Mouse (Mus musculus): ENCODE results near the gene Sectm1a. TPM values are rescaled to one million over a fixed set of nuclear protein-coding genes. Genes with fewer than 3 reads are reported as not detected.
"Not testable (repeated sequence)": the region's sequence is repeated elsewhere in the genome, so short reads cannot be mapped to it uniquely, and the experiment has no call there.

Gene Sectm1a
- polyA plus RNA-seq, 1 experiment from 2014 or later = 0.30 TPM

- H3K36me3 ChIP-seq (ENCODE audit: insufficient read depth) = no peaks in the 10 kb centered on the region
- H3K4me2 ChIP-seq = no peak overlapping the region
- no peak for DNase-seq
- 49% methylated on average over 1 of the region's 1 CpGs for WGBS
- no peak overlapping the region for H3K9ac ChIP-seq
- TF ChIP-seq CTCF (IDR thresholded peaks at IDR 0.05; ENCODE audit: low read depth) = no peak
- H3K27ac ChIP-seq (ENCODE audit: low read depth) = no peak overlapping the region
- no peaks in the 10 kb centered on the region for H3K9me3 ChIP-seq (ENCODE audit: low read depth, low read length)
- ATAC-seq (ENCODE audit: insufficient read depth) = no peak
- H3K4me3 ChIP-seq (ENCODE audit: low read depth, low read length) = no peak overlapping the region
- no peaks in the 10 kb centered on the region for H3K4me1 ChIP-seq (ENCODE audit: insufficient read depth)
- H3K27me3 ChIP-seq (ENCODE audit: insufficient read depth, low read length) = no peaks in the 10 kb centered on the region
These were observed 31.2 kb downstream of the Sectm1a start for GRCm38 (mm10) chr11:121049840-121050239.

- ATAC-seq (ENCODE audit: insufficient read depth) (no peak), DNase-seq (peak; percentile 76)
- Histone ChIP-seq H3K4me1 (ENCODE audit: insufficient read depth) (no peaks in the 10 kb centered on the region), H3K27me3 (ENCODE audit: insufficient read depth, low read length) (no peaks in the 10 kb centered on the region), H3K9me3 (ENCODE audit: low read depth, low read length) (no peaks in the 10 kb centered on the region), H3K27ac (ENCODE audit: low read depth) (no peak overlapping the region), H3K36me3 (ENCODE audit: insufficient read depth) (no peaks in the 10 kb centered on the region), H3K4me3 (ENCODE audit: low read depth, low read length) (no peak overlapping the region), H3K4me2 (no peak overlapping the region), H3K9ac (no peak overlapping the region)
- peak; percentile 68 for TF ChIP-seq CTCF (IDR thresholded peaks at IDR 0.05; ENCODE audit: low read depth)
- 57% methylated on average over 2 of the region's 2 CpGs for WGBS
These were observed 33.1 kb downstream of the Sectm1a start for GRCm38 (mm10) chr11:121047826-121048399.

- H3K27ac ChIP-seq (ENCODE audit: low read depth) = no peak overlapping the region
- WGBS = 71% methylated on average over 1 of the region's 1 CpGs
These were observed 35.7 kb downstream of the Sectm1a start for GRCm38 (mm10) chr11:121045286-121045685.

GRCm38 (mm10) chr11:121043025-121043424 is 38.0 kb downstream of the Sectm1a start:
- H3K4me3 ChIP-seq (ENCODE audit: low read depth, low read length); H3K27me3 ChIP-seq (ENCODE audit: insufficient read depth, low read length); DNase-seq; H3K9ac ChIP-seq; H3K4me1 ChIP-seq (ENCODE audit: insufficient read depth); H3K36me3 ChIP-seq (ENCODE audit: insufficient read depth); ATAC-seq (ENCODE audit: insufficient read depth); H3K4me2 ChIP-seq; H3K27ac ChIP-seq (ENCODE audit: low read depth); H3K9me3 ChIP-seq (ENCODE audit: low read depth, low read length): not testable (repeated sequence)
- 25% methylated on average over 1 of the region's 1 CpGs for WGBS

More at GRCm38 (mm10) chr11:121045286-121045685, 35.7 kb downstream of the Sectm1a start:
- H3K9ac ChIP-seq = no peak overlapping the region
- H3K36me3 ChIP-seq (ENCODE audit: insufficient read depth) = no peaks in the 10 kb centered on the region
- H3K4me3 ChIP-seq (ENCODE audit: low read depth, low read length) = no peak overlapping the region
- DNase-seq (peak; percentile 37), ATAC-seq (ENCODE audit: insufficient read depth) (no peak)
- H3K9me3 ChIP-seq (ENCODE audit: low read depth, low read length) = no peaks in the 10 kb centered on the region
- no peaks in the 10 kb centered on the region for H3K4me1 ChIP-seq (ENCODE audit: insufficient read depth)
- H3K4me2 ChIP-seq = no peak overlapping the region
- no peak for TF ChIP-seq CTCF (IDR thresholded peaks at IDR 0.05; ENCODE audit: low read depth)
- H3K27me3 ChIP-seq (ENCODE audit: insufficient read depth, low read length) = no peaks in the 10 kb centered on the region

- Histone ChIP-seq H3K27ac (ENCODE audit: low read depth) (no peak overlapping the region), H3K9ac (no peak overlapping the region), H3K36me3 (ENCODE audit: insufficient read depth) (no peaks in the 10 kb centered on the region), H3K9me3 (ENCODE audit: low read depth, low read length) (no peaks in the 10 kb centered on the region), H3K27me3 (ENCODE audit: insufficient read depth, low read length) (no peaks in the 10 kb centered on the region), H3K4me1 (ENCODE audit: insufficient read depth) (no peaks in the 10 kb centered on the region), H3K4me2 (no peak overlapping the region), H3K4me3 (ENCODE audit: low read depth, low read length) (no peak overlapping the region)
- no peak for ATAC-seq (ENCODE audit: insufficient read depth)
- DNase-seq = no peak
- WGBS = 62% methylated on average over 4 of the region's 4 CpGs
- no peak for TF ChIP-seq CTCF (IDR thresholded peaks at IDR 0.05; ENCODE audit: low read depth)
These were observed 38.5 kb downstream of the Sectm1a start for GRCm38 (mm10) chr11:121042480-121042879.

- no peak overlapping the region for H3K9ac ChIP-seq
- DNase-seq = no peak
These were observed 39.4 kb downstream of the Sectm1a start for GRCm38 (mm10) chr11:121041636-121042035.

GRCm38 (mm10) chr11:121041212-121041611 is 39.8 kb downstream of the Sectm1a start:
- 5% methylated on average over 4 of the region's 4 CpGs for WGBS
- DNase-seq = peak; percentile 94
- no peaks in the 10 kb centered on the region for H3K9me3 ChIP-seq (ENCODE audit: low read depth, low read length)
- peak; percentile 76 for ATAC-seq (ENCODE audit: insufficient read depth)
- peak; percentile 90 for TF ChIP-seq CTCF (IDR thresholded peaks at IDR 0.05; ENCODE audit: low read depth)
- no peak overlapping the region for H3K9ac ChIP-seq
- no peak overlapping the region for H3K4me3 ChIP-seq (ENCODE audit: low read depth, low read length)
- no peak overlapping the region for H3K27ac ChIP-seq (ENCODE audit: low read depth)
- H3K4me2 ChIP-seq = no peak overlapping the region
- no peaks in the 10 kb centered on the region for H3K27me3 ChIP-seq (ENCODE audit: insufficient read depth, low read length)
- no peaks in the 10 kb centered on the region for H3K36me3 ChIP-seq (ENCODE audit: insufficient read depth)
- no peaks in the 10 kb centered on the region for H3K4me1 ChIP-seq (ENCODE audit: insufficient read depth)

More at GRCm38 (mm10) chr11:121041636-121042035, 39.4 kb downstream of the Sectm1a start:
- Histone ChIP-seq H3K4me3 (ENCODE audit: low read depth, low read length) (no peak overlapping the region), H3K36me3 (ENCODE audit: insufficient read depth) (no peaks in the 10 kb centered on the region), H3K9me3 (ENCODE audit: low read depth, low read length) (no peaks in the 10 kb centered on the region), H3K4me1 (ENCODE audit: insufficient read depth) (no peaks in the 10 kb centered on the region), H3K27ac (ENCODE audit: low read depth) (no peak overlapping the region), H3K27me3 (ENCODE audit: insufficient read depth, low read length) (no peaks in the 10 kb centered on the region), H3K4me2 (no peak overlapping the region)
- TF ChIP-seq CTCF (IDR thresholded peaks at IDR 0.05; ENCODE audit: low read depth) = no peak
- 72% methylated on average over 4 of the region's 4 CpGs for WGBS
- no peak for ATAC-seq (ENCODE audit: insufficient read depth)
